Mouse (Mus musculus) kidney, embryonic 16.5 days (tissue): ENCODE data around the gene Slc25a41. TPM values are rescaled to one million over a fixed set of nuclear protein-coding genes. Genes with fewer than 3 reads are reported as not detected.

ENCODE experiments used
- ATAC-seq: fragments of 200-750 bp; cut with Nextera tagmentation; 2 replicates; pipeline ENCODE4 v1.8.0; 2017; ENCODE audit warnings: moderate TSS enrichment; ENCODE audit not compliant: low FRiP score, low TSS enrichment
- H3K27ac ChIP-seq: fragments of 300-500 bp; sonication (generic); 2 replicates; pipeline ENCODE4 v1.5.1; 2014; ENCODE audit warnings: low read length
- H3K27me3 ChIP-seq: fragments of 300-500 bp; sonication (generic); 2 replicates; pipeline ENCODE4 v1.6.1; 2014; ENCODE audit warnings: low read length, control low read depth, mixed read lengths; ENCODE audit not compliant: insufficient read depth
- H3K36me3 ChIP-seq: fragments of 300-500 bp; sonication (generic); 2 replicates; pipeline ENCODE4 v1.6.1; 2014; ENCODE audit warnings: low read length, control low read depth, mixed read lengths; ENCODE audit not compliant: insufficient read depth
- H3K4me1 ChIP-seq: fragments of 300-500 bp; sonication (generic); 2 replicates; pipeline ENCODE4 v1.6.1; 2014; ENCODE audit warnings: low read length, control low read depth, mixed read lengths; ENCODE audit not compliant: insufficient read depth
- H3K4me2 ChIP-seq: fragments of 300-500 bp; sonication (generic); replicated peaks from 2 replicates; pipeline ENCODE4 v1.6.1; 2014; ENCODE audit warnings: low read depth, low read length
- H3K4me3 ChIP-seq: fragments of 300-500 bp; sonication (generic); 2 replicates; pipeline ENCODE4 v1.5.1; 2014; ENCODE audit warnings: mild to moderate bottlenecking, low read length
- H3K9ac ChIP-seq: fragments of 300-500 bp; sonication (generic); replicated peaks from 2 replicates; pipeline ENCODE4 v1.6.1; 2014; ENCODE audit warnings: low read length
- H3K9me3 ChIP-seq: fragments of 300-500 bp; sonication (generic); 2 replicates; pipeline ENCODE4 v1.6.1; 2016; ENCODE audit warnings: low read length, control low read depth
- WGBS: fragments of 180-500 bp; shearing (Covaris S2); extraction: QIAGEN DNeasy Blood & Tissue Kit; methylation state at CpG from one replicate; pipeline ENCODE4 v1.1.7; 2014; 5-methylcytosine and 5-hydroxymethylcytosine counted together
- polyA plus RNA-seq: library from polyadenylated mRNA; unstranded; fragments of >200 nt; fragmentation: Nextera tagmentation; extraction: Ambion mirVana; gene quantifications from 2 replicates; pipeline ENCODE4 v1.2.1, GENCODE M21; 2015

Slc25a41 gene
- polyA plus RNA-seq, 1 experiment from 2014 or later: not detected

DNA sequence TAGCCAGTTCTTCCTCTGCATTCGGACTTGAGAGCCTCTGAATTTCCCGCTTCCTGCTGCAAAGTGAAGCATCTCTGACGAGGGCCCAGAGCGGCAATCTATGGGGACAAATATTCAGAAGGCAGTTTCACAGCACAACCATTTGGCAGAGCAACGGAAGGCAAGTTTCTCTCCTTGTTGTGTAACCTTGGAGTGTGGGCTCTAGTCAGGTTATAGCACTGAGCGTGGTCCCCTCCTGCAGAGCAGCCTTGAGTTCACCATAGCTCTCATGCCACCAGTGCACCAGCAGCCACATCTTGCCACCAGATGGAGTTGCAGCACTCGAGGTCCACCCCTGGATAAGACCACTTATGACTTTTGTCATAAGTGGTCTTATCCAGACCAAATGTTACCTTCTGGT is 53.0 kb downstream of the Slc25a41 start:
- WGBS: 88% methylated on average over 7 of the region's 7 CpGs
- ATAC-seq: no peak

DNA sequence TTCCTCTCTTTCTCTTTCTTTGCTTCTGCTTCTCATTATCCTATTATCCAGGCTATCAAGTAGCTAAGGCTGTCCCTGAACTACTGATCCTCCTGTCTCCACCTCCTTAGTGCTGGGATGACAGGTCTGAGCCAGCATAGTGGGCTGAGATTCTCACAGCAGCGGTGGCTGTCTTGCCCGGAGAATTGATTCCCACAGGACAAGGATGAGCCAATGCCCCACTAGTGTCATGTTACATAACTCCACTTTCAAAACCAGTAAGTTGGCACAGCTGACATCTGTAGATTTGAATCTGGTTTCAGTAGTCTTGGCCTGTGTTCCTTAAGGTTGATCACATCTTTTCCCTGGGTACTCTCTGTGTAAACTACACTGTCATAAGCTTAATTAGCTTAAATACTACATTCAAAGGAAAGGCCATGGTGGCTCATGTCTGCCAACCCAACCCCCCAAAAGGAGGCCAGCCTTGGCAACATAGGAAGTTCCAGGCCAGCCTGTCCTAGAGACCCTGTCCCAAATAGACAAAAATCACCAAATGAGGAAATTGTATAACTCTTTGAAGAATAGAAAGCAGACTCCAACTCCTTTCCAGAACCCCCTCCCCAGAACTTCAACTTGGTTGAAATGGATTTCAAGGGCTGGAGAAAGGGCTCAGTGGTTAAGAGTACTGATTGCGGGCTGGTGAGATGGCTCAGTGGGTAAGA is 55.2 kb downstream of the Slc25a41 start:
- H3K9ac ChIP-seq: no peak overlapping the region
- WGBS: 85% methylated on average over 3 of the region's 3 CpGs
- H3K4me2 ChIP-seq: no peak overlapping the region
- H3K36me3 ChIP-seq: no peaks in the 10 kb centered on the region
- no peak overlapping the region for H3K27ac ChIP-seq
- H3K4me3 ChIP-seq: no peak overlapping the region
- H3K4me1 ChIP-seq: peaks cover 6% of the 10 kb centered on the region
- H3K27me3 ChIP-seq: no peaks in the 10 kb centered on the region
- no peaks in the 10 kb centered on the region for H3K9me3 ChIP-seq
- no peak for ATAC-seq

More for the DNA sequence above, 53.0 kb downstream of the Slc25a41 start:
- Histone ChIP-seq H3K36me3 (peaks cover 14% of the 10 kb centered on the region), H3K4me2 (no peak overlapping the region), H3K9ac (no peak overlapping the region), H3K9me3 (no peaks in the 10 kb centered on the region), H3K27me3 (no peaks in the 10 kb centered on the region), H3K27ac (no peak overlapping the region), H3K4me1 (peaks cover 6% of the 10 kb centered on the region), H3K4me3 (no peak overlapping the region)

DNA sequence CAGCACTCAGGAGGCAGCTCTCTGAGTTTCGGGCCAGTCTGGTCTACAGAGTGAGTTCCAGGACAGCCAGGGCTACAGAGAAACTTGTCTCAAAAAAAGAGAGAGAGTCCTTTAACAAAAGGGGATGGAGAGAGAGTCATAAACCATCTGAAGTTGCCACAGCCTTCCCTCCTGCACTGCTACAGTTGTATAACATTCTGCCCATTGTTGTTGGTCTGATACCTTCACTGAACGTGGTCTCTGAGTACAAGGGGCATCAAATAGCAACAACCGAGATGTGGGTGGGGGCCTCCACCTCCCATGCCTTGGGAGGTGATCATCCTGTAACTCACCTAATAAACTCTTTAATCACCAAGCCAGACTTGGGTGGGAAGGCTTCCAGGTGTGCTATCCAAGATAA is 55.8 kb downstream of the Slc25a41 start:
- H3K9me3 ChIP-seq: no peaks in the 10 kb centered on the region
- H3K4me1 ChIP-seq: peaks cover under 1% of the 10 kb centered on the region; the same call in 1 of the 2 replicates
- H3K27ac ChIP-seq: no peak overlapping the region
- H3K4me2 ChIP-seq: no peak overlapping the region
- 63% methylated on average over 3 of the region's 3 CpGs for WGBS
- H3K9ac ChIP-seq: no peak overlapping the region
- H3K4me3 ChIP-seq: no peak overlapping the region
- H3K36me3 ChIP-seq: no peaks in the 10 kb centered on the region
- no peak for ATAC-seq
- H3K27me3 ChIP-seq: no peaks in the 10 kb centered on the region

DNA sequence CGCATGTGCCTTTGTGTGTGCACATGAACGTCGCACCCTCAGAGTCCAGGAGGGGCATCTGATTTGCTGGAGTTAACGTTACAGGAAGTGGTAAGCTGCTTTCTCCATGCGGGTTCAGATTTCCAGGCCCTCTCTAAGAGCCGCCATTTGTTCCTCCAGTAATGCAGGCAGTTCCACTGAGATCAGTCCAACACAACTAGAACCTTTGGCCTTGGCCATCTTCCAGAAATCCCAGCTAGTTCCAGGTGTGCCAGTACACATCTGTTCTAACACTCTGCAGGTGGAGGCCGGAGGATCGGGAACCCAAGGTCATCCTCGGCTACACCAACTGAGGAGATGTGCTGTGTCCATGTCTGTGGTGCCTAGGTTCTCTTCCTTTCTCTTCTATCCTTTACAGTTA is 56.6 kb downstream of the Slc25a41 start:
- no peak overlapping the region for H3K27ac ChIP-seq
- H3K4me2 ChIP-seq: no peak overlapping the region
- H3K4me3 ChIP-seq: no peak overlapping the region
- H3K27me3 ChIP-seq: no peaks in the 10 kb centered on the region
- no peak overlapping the region for H3K9ac ChIP-seq
- 78% methylated on average over 9 of the region's 9 CpGs for WGBS
- ATAC-seq: no peak
- H3K4me1 ChIP-seq: no peaks in the 10 kb centered on the region
- no peaks in the 10 kb centered on the region for H3K9me3 ChIP-seq
- H3K36me3 ChIP-seq: no peaks in the 10 kb centered on the region

Other genes with a start within 250 kb of the Slc25a41 start
- 3.4 and 4.4 TPM in 2 replicates for gene Rfx2, start 210.6 kb downstream of the Slc25a41 start, polyA plus RNA-seq
- not detected in 2 replicates for gene Acsbg2, start 167.2 kb downstream of the Slc25a41 start, polyA plus RNA-seq
- 0.24 and 0.58 TPM in 2 replicates for gene 1700061G19Rik, start 166.2 kb downstream of the Slc25a41 start, polyA plus RNA-seq
- 43.9 and 53.1 TPM in 2 replicates for gene Mllt1, start 106.2 kb downstream of the Slc25a41 start, polyA plus RNA-seq
- gene Acer1, start 59.5 kb downstream of the Slc25a41 start, polyA plus RNA-seq: not detected in 2 replicates
- 175 and 178 TPM in 2 replicates for gene Clpp, start 51.3 kb downstream of the Slc25a41 start, polyA plus RNA-seq
- 57.4 and 58.0 TPM in 2 replicates for gene Alkbh7, start 44.3 kb downstream of the Slc25a41 start, polyA plus RNA-seq
- 0.64 TPM in 1 of 2 replicates, not detected in the other for gene Pspn, start 41.6 kb downstream of the Slc25a41 start, polyA plus RNA-seq
- gene Gtf2f1, start 30.4 kb downstream of the Slc25a41 start, polyA plus RNA-seq: 71.4 and 74.0 TPM in 2 replicates
- gene Gm17949, start 30.2 kb downstream of the Slc25a41 start, polyA plus RNA-seq: 0.78 and 0.80 TPM in 2 replicates
- gene Khsrp, start 10.1 kb downstream of the Slc25a41 start, polyA plus RNA-seq: 25.6 and 27.9 TPM in 2 replicates
- 61.8 and 69.1 TPM in 2 replicates for gene Crb3, start 17.5 kb upstream of the Slc25a41 start, polyA plus RNA-seq
- gene Slc25a23, start 18.2 kb upstream of the Slc25a41 start, polyA plus RNA-seq: 11.2 and 14.0 TPM in 2 replicates
- 5.6 and 6.8 TPM in 2 replicates for gene Dennd1c, start 36.9 kb upstream of the Slc25a41 start, polyA plus RNA-seq
- gene Tubb4a, start 46.1 kb upstream of the Slc25a41 start, polyA plus RNA-seq: 25.2 and 31.8 TPM in 2 replicates
- 9.9 and 11.7 TPM in 2 replicates for gene Tnfsf9, start 63.7 kb upstream of the Slc25a41 start, polyA plus RNA-seq
- gene Cd70, start 108.1 kb upstream of the Slc25a41 start, polyA plus RNA-seq: not detected in 2 replicates
- 0.09 and 0.19 TPM in 2 replicates for gene Tnfsf14, start 152.5 kb upstream of the Slc25a41 start, polyA plus RNA-seq
- 1.1 and 2.4 TPM in 2 replicates for gene C3, start 186.5 kb upstream of the Slc25a41 start, polyA plus RNA-seq
- gene Gpr108, start 206.8 kb upstream of the Slc25a41 start, polyA plus RNA-seq: 39.0 and 42.8 TPM in 2 replicates
- gene Trip10, start 207.8 kb upstream of the Slc25a41 start, polyA plus RNA-seq: 52.6 and 55.0 TPM in 2 replicates
- gene Vav1, start 237.4 kb upstream of the Slc25a41 start, polyA plus RNA-seq: 1.4 and 2.0 TPM in 2 replicates